Mouse (Mus musculus): ENCODE measurements at regions not wholly inside any gene's neighbourhood (a gene's known extent, or its start where the extent isn't known, plus 50 kb on each side); places are given as distances from the start of the nearest gene placed in this dataset.
A peak's percentile ranks its signal among the peaks of the same experiment; 100 is the strongest.

DNA sequence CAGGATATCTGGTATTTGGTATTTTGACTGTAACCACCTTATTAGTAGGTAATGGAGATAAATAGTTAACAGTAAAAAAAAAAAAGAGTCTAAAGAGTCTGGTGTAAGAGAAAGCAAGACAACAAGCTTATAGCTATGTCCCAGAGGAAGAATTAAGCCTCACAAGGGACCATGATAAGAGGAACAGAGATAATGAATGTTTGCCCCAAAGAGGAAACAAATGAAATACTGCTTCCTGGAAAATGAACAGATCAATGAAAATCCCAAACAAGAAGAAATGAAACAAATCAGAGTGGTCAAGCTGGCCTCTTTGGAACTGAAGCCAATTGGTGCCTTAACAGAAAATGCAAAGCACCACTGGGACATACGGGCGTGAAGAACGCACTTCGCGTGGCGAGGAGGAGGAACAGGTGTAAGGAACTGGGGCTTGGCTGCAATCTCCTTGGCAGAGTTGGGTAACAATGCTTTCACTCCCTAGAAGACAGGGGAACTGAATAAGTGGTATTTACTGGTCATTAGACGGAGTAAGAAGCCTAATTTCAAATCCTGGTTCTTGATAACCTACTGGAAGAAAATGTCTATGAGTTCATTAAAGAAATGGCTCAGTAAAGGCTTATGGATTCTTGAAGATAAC, 62.2 kb upstream of the Etv6 start:
- H3K4me2 ChIP-seq (ENCODE audit: low read depth, low read length), result no peak overlapping the region
- no peak for ATAC-seq (ENCODE audit: low read depth)
- no peaks in the 10 kb centered on the region for H3K36me3 ChIP-seq (ENCODE audit: control insufficient read depth, insufficient read depth, low read length)
- H3K4me1 ChIP-seq (ENCODE audit: control insufficient read depth, insufficient read depth, low read length), result no peaks in the 10 kb centered on the region
- DNase-seq (ENCODE audit: low spot score), result no peak
- WGBS, result 86% methylated on average over 7 of the region's 7 CpGs
- no peaks in the 10 kb centered on the region for H3K9me3 ChIP-seq (ENCODE audit: control insufficient read depth, low read length)
- no peak overlapping the region for H3K4me3 ChIP-seq (ENCODE audit: low read depth, low read length)
- no peak overlapping the region for H3K27ac ChIP-seq (replicated peaks; ENCODE audit: low read depth, low read length)
- H3K27me3 ChIP-seq (replicated peaks; ENCODE audit: control insufficient read depth, insufficient read depth, low read length), result no peaks in the 10 kb centered on the region
- no peak overlapping the region for H3K9ac ChIP-seq (ENCODE audit: low read depth, low read length)

DNA sequence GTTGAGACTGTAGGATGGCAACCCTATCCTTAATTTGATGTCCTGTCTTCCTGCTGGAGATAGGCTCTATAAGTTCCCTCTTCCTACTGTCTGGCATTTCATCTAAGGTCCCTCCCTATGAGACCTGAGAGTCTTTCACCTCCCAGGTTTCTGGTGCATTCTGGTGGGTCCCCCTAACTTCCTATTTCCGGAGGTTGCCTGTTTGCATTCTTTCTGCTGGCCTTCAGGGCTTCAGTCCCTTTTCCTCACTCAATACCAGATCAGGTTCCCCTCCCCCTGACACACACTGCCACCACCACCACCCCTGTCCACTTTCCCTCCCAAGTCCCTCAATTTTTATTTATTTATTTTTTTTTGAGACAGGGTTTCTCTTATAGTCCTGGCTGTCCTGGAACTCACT, 59.5 kb upstream of the Etv6 start:
- Histone ChIP-seq H3K4me1 (ENCODE audit: control insufficient read depth, insufficient read depth, low read length) (no peaks in the 10 kb centered on the region), H3K36me3 (ENCODE audit: control insufficient read depth, insufficient read depth, low read length) (no peaks in the 10 kb centered on the region), H3K9ac (ENCODE audit: low read depth, low read length) (no peak overlapping the region), H3K4me2 (ENCODE audit: low read depth, low read length) (no peak overlapping the region), H3K9me3 (ENCODE audit: control insufficient read depth, low read length) (no peaks in the 10 kb centered on the region), H3K27me3 (replicated peaks; ENCODE audit: control insufficient read depth, insufficient read depth, low read length) (no peaks in the 10 kb centered on the region), H3K27ac (replicated peaks; ENCODE audit: low read depth, low read length) (no peak overlapping the region), H3K4me3 (ENCODE audit: low read depth, low read length) (no peak overlapping the region)
- ATAC-seq (ENCODE audit: low read depth) (no peak), DNase-seq (ENCODE audit: low spot score) (no peak)
- 68% methylated on average over 1 of the region's 1 CpGs for WGBS

DNA sequence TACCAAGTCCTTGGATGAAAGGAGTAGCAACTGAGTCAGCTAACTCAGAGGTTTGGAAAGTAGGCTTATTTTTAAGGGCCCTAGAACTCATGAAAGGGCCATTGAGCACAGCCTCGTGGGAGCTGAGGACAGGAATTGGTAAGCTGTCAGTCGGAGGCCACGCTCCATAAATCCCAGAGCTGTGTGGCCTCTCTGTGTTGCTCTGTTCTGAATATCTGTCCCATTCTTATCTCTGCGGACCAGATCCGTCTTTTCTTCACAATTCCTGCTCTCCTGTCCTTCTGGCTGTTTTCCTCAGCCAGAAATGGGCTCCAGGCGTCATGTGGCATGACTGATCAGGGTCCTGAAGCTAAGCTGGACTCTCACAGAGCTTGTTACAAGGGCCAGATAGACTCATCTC, 58.6 kb upstream of the Etv6 start:
- no peak for DNase-seq (ENCODE audit: low spot score)
- no peak overlapping the region for H3K27ac ChIP-seq (replicated peaks; ENCODE audit: low read depth, low read length)
- no peaks in the 10 kb centered on the region for H3K9me3 ChIP-seq (ENCODE audit: control insufficient read depth, low read length)
- H3K9ac ChIP-seq (ENCODE audit: low read depth, low read length), result no peak overlapping the region
- no peaks in the 10 kb centered on the region for H3K27me3 ChIP-seq (replicated peaks; ENCODE audit: control insufficient read depth, insufficient read depth, low read length)
- no peak for ATAC-seq (ENCODE audit: low read depth)
- H3K4me1 ChIP-seq (ENCODE audit: control insufficient read depth, insufficient read depth, low read length), result no peaks in the 10 kb centered on the region
- H3K4me2 ChIP-seq (ENCODE audit: low read depth, low read length), result no peak overlapping the region
- WGBS, result 66% methylated on average over 6 of the region's 6 CpGs
- H3K4me3 ChIP-seq (ENCODE audit: low read depth, low read length), result no peak overlapping the region
- no peaks in the 10 kb centered on the region for H3K36me3 ChIP-seq (ENCODE audit: control insufficient read depth, insufficient read depth, low read length)

DNA sequence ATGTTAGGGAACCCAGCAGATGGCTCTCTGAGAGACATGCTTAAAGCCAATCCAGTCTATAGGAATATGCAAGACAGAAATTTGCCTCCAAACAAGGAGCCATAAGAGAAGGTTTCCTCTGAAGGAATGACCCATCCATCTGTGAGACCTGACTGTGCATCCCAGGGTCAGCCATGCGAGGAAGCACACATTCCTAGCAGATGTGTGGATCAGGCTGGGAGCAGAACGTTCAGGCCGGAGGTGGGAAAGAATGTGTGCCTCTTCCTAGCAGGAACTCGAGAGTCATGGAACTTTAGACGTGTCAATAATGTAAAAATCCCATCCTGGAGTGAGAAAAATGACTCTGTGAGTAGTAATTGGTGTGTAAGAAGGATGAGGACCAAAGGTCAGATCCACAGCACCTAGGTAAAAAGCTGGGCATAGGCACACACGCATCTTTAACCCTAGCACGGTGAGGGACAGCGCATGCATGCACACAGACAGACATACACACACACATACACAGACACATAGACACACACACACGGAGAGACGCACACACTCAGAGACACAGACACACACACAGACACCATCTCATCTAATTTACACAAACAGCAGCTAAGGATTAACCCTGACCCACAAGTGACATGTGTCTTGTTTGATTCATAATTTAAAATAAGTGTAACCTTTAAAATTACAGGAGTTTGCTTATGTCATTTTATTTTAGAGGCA, 51.5 kb upstream of the Etv6 start:
- no peak overlapping the region for H3K4me3 ChIP-seq (ENCODE audit: low read depth, low read length)

DNA sequence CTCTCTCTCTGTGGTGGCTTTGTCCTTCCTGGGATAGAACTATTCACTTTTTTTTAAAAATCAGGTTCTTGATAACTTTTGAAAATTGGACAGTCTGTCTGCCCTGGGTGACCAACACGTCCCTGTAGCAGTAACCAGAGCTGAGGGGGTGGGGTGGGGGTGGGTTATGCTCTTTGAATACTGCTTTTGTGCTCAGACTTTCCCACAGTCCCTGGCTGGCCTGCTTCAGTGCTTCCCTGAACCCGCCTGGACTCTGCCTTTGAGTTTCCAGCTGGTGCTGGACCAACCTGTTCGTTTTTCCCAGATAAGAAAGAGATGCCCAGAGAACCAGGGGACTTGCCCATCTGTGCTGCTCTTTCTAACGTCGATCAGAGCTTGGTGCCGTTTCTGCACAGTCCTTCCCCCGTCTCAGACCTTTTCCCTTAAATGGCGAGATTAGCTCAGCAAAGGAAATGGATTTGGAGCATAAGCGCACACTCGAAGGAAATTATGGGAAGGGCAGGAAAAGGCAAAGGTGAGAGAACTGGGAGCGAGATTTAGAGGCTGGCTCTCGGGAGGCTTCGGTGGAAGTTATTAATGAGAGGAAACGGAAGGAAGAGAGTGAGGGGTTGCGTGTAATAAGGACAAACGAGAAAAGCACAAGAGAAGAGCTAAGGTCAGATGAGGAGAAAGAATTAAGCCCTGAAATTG, 50.7 kb upstream of the Etv6 start:
- H3K4me1 ChIP-seq (ENCODE audit: control insufficient read depth, insufficient read depth, low read length), result no peaks in the 10 kb centered on the region
- WGBS, result 24% methylated on average over 16 of the region's 16 CpGs
- no peak overlapping the region for H3K9ac ChIP-seq (ENCODE audit: low read depth, low read length)
- no peak overlapping the region for H3K4me3 ChIP-seq (ENCODE audit: low read depth, low read length)
- no peaks in the 10 kb centered on the region for H3K36me3 ChIP-seq (ENCODE audit: control insufficient read depth, insufficient read depth, low read length)
- 0 out of 2 replicates have a peak overlapping the region, but pooled peaks have one; percentile 11 for H3K4me2 ChIP-seq (ENCODE audit: low read depth, low read length)
- H3K27me3 ChIP-seq (replicated peaks; ENCODE audit: control insufficient read depth, insufficient read depth, low read length), result no peaks in the 10 kb centered on the region
- H3K27ac ChIP-seq (replicated peaks; ENCODE audit: low read depth, low read length), result no peak overlapping the region
- H3K9me3 ChIP-seq (ENCODE audit: control insufficient read depth, low read length), result no peaks in the 10 kb centered on the region
- ATAC-seq (ENCODE audit: low read depth), result no peak
- no peak for DNase-seq (ENCODE audit: low spot score)

More for the DNA sequence above, 51.5 kb upstream of the Etv6 start:
- DNase-seq (ENCODE audit: low spot score), result no peak
- Histone ChIP-seq H3K27ac (replicated peaks; ENCODE audit: low read depth, low read length) (no peak overlapping the region), H3K9ac (ENCODE audit: low read depth, low read length) (no peak overlapping the region), H3K9me3 (ENCODE audit: control insufficient read depth, low read length) (no peaks in the 10 kb centered on the region), H3K36me3 (ENCODE audit: control insufficient read depth, insufficient read depth, low read length) (no peaks in the 10 kb centered on the region), H3K4me1 (ENCODE audit: control insufficient read depth, insufficient read depth, low read length) (no peaks in the 10 kb centered on the region), H3K4me2 (ENCODE audit: low read depth, low read length) (no peak overlapping the region), H3K27me3 (replicated peaks; ENCODE audit: control insufficient read depth, insufficient read depth, low read length) (no peaks in the 10 kb centered on the region)
- no peak for ATAC-seq (ENCODE audit: low read depth)
- 62% methylated on average over 10 of the region's 10 CpGs for WGBS
